Mouse (Mus musculus) spleen, adult 2 months (tissue): ENCODE data around the gene Clec14a. TPM values are rescaled to one million over a fixed set of nuclear protein-coding genes. Genes with fewer than 3 reads are reported as not detected.
"Not testable (repeated sequence)": the region's sequence is repeated elsewhere in the genome, so short reads cannot be mapped to it uniquely, and the experiment has no call there.

Source experiments
- DNase-seq, 2 experiments: peaks; one replicate each; pipeline versions ENCODE4 v3.0.0 to v3.0.0-alpha.2; 2012 to 2021; ENCODE audit warnings: low spot score in 2 of 2, low read depth in 1 of 2
- H3K27ac ChIP-seq: fragments of 200-500 bp; 2 replicates; pipeline ENCODE4 v1.5.1; 2012; ENCODE audit warnings: low read length, inconsistent platforms; ENCODE audit not compliant: insufficient read depth
- H3K27me3 ChIP-seq: fragments of 200-500 bp; 2 replicates; pipeline ENCODE4 v1.6.1; 2012; ENCODE audit warnings: mild to moderate bottlenecking, moderate library complexity, low read length, inconsistent platforms; ENCODE audit not compliant: control insufficient read depth, insufficient read depth
- H3K36me3 ChIP-seq: fragments of 200-500 bp; 2 replicates; pipeline ENCODE4 v1.6.1; 2012; ENCODE audit warnings: mild to moderate bottlenecking, low read length, inconsistent platforms; ENCODE audit not compliant: control insufficient read depth, insufficient read depth
- H3K4me1 ChIP-seq: fragments of 200-500 bp; 2 replicates; pipeline ENCODE4 v1.6.1; 2011; ENCODE audit warnings: inconsistent platforms; ENCODE audit not compliant: control insufficient read depth, insufficient read depth, insufficient read length
- H3K4me3 ChIP-seq: fragments of 200-500 bp; 2 replicates; pipeline ENCODE4 v1.5.1; 2011; ENCODE audit warnings: mild to moderate bottlenecking, inconsistent platforms; ENCODE audit not compliant: insufficient read depth, insufficient read length; ENCODE audit errors: extremely low read depth
- CTCF ChIP-seq: fragments of 200-500 bp; IDR thresholded peaks from 2 replicates; pipeline ENCODE4 v1.5.1; 2011; ENCODE audit warnings: mild to moderate bottlenecking, inconsistent platforms; ENCODE audit not compliant: insufficient read depth, insufficient read length, insufficient replicate concordance; ENCODE audit errors: extremely low read depth
- POLR2A ChIP-seq: fragments of 200-500 bp; IDR thresholded peaks from 2 replicates; pipeline ENCODE4 v1.6.1; 2011; ENCODE audit warnings: low read depth, low read length, inconsistent platforms
- WGBS: fragments of 180-500 bp; shearing (Covaris S2); methylation state at CpG from one replicate; pipeline ENCODE4 v1.1.7; 2018; 5-methylcytosine and 5-hydroxymethylcytosine counted together
- polyA plus RNA-seq: library from polyadenylated mRNA; depleted of rRNA; stranded (reverse); fragments of >200 nt; gene quantifications from 2 replicates; pipeline ENCODE4 v1.2.3, GENCODE M21; 2012; rRNA removed

Gene Clec14a
- polyA plus RNA-seq, result 2.3 and 2.6 TPM in 2 replicates

DNA sequence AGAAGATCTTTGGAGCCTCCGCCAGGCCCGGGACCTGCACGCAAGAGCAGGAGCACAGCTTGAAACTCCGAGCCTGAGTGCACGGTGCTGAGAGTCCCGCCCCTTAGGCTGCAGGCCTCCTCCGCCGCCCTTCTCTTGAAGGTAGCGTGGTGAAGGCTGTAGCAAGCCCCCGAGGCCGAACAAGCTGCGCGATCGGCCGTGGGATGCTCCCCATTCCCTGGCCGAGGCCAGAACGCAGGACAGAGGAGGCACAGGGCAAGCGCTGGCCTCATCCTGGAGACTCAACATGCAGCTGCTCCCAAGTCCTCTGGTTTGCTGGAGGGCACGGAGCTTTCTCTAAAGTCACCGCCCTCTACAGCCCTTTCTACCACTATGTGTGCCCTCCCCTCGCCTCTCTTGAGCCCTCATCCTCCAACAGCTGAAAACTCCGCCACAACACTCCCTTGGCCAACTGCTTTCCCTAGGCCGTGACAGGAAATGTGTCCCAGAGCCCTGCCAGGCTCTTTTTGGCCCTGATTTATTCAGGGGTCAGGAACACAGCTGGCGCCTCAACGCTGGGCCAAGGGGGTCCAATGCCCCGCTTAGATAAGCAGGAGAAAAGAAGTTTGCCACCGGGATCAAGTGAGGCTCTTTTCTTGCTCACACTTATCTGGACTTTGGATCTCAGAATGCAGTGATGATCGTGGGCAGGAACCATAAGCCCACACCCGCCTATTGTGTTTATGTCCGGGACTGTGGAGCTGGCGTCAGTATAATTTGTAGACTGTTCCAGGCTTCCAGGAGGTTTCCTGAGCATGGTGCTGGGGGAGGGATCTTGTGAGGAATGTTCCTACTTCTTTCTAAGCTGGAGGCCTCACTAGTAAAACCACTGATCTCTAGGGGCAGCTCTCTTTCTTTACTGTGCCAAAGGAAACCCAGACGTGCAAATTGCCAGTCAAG is at the start of gene Clec14a:
Gene Clec14a (minus strand): TSS at position 728 of the 939 bp plus-strand sequence.
- WGBS, result 27% methylated on average over 32 of the region's 32 CpGs

DNA sequence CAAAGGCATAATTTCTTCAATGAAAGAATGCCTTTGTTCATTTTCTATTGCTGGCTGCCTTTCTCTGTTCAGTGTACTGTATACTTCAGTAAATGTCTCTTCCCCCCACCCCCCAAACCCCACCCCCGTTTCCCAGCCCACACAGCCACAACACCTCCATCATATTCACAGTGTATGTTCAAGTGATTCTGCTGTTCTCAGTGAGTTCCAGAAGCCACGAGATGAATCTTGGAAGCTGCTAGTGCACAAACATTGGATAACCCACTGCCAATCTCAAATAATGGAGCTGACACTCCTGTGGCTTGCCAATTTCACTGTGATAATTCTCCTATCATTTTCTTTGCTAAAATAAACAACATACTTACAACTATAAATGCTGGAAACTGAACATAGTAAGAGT is 38.7 kb upstream of the Clec14a start:
- Histone ChIP-seq H3K4me1 (no peaks in the 10 kb centered on the region), H3K4me3 (no peak overlapping the region), H3K36me3 (no peaks in the 10 kb centered on the region), H3K27me3 (no peaks in the 10 kb centered on the region), H3K27ac (no peak overlapping the region)
- no peak for DNase-seq
- WGBS, result 66% methylated on average over 2 of the region's 2 CpGs
- TF ChIP-seq POLR2A (no peak), CTCF (no peak)

More for the DNA sequence above, at the start of gene Clec14a:
- peak in 1 of 2 experiments; percentile 2 for DNase-seq
- H3K36me3 ChIP-seq, result no peaks in the 10 kb centered on the region
- peak within 1 kb of the TSS; percentile 73 for H3K27ac ChIP-seq
- H3K4me3 ChIP-seq, result peak within 1 kb of the TSS; percentile 30; the same call in 1 of the 2 replicates
- no peak for TF ChIP-seq CTCF
- TF ChIP-seq POLR2A, result no peak
- no peaks in the 10 kb centered on the region for H3K27me3 ChIP-seq
- H3K4me1 ChIP-seq, result no peaks in the 10 kb centered on the region

DNA sequence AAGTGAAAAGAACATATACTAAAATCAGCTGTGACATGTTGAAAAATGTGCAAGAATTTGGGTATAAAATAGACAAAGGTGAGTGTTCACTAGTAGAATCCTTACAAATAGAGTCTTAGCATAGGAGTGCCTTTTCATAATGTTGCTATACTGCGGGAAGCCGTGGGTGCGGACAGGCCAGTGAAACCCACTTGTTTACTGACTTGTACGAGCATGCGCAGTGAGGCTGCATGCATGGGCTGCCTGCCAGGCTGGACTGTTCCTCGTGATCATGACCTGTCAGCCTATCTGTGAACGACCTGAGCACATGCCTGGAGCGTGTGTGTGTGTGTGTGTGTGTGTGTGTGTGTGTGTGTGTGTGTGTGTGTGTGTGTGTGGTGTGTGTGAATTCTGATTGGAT is 37.3 kb upstream of the Clec14a start:
- H3K4me1 ChIP-seq, DNase-seq, H3K36me3 ChIP-seq, H3K4me3 ChIP-seq, H3K27me3 ChIP-seq, H3K27ac ChIP-seq: not testable (repeated sequence)
- 62% methylated on average over 8 of the region's 8 CpGs for WGBS

DNA sequence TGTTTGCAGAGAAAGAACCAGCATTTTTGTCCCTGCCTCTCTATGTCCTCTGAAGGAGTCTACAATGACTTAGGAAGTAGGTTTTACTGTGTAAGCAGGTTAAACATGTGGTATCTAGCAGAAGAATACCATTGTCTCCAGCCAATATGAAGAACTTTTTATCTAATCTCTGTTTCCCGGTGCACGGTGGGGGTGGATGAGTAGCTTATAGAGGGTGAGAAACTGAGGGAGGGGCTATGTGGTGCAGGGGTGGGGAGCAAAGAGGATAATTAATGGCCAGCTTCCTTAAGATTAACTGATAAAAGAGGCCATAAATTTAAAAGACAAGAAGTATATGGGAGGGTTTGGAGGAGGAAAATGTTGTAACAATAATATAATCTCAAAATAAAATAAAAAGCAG is 36.5 kb upstream of the Clec14a start:
- WGBS, result 31% methylated on average over 2 of the region's 2 CpGs
- no peak overlapping the region for H3K27ac ChIP-seq
- no peaks in the 10 kb centered on the region for H3K36me3 ChIP-seq
- no peak for TF ChIP-seq CTCF
- no peak for TF ChIP-seq POLR2A
- H3K4me1 ChIP-seq, result no peaks in the 10 kb centered on the region
- DNase-seq, result no peak
- no peaks in the 10 kb centered on the region for H3K27me3 ChIP-seq
- H3K4me3 ChIP-seq, result no peak overlapping the region

DNA sequence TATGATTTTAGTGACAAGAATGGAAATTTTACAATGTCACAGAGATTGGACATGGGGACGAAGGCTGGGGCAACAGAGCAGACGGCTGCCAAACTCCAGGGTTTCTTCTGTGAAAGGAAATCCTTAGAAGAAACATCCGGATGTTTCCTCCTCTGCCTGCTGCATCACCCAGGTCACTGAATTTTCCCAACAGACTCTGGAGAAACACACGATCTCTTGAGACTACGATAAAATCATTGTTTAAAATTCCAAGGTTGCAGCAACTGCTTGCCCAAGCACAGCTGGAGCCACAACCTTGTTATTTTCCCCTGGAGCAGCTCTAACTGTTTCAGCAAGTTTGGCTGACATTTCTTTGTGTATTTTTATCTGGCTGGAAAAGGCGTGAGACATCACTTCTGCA is 27.9 kb upstream of the Clec14a start:
- 83% methylated on average over 6 of the region's 6 CpGs for WGBS
- Histone ChIP-seq H3K27ac (no peak overlapping the region), H3K36me3 (no peaks in the 10 kb centered on the region), H3K4me3 (no peak overlapping the region), H3K27me3 (no peaks in the 10 kb centered on the region), H3K4me1 (no peaks in the 10 kb centered on the region)
- no peak for TF ChIP-seq CTCF
- no peak for TF ChIP-seq POLR2A
- DNase-seq, result no peak

DNA sequence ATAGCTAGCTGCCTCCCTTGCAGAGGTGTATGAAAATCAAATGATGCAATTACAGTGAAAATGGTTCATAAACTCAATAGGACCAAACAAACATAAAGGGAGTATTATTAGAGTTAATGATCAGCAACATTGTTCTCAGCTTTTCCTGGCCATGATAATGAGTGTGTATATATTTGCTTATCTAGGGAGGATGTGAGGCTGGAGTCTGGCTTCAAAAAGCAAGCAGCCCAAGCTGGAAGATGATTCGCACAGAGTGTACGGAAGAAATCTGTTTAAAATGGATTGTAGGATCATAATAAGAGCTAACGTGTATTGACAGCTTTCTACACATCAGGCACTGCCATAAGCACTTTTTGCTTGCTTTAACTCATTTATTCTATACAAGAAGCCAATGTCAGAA is 16.8 kb upstream of the Clec14a start:
- TF ChIP-seq CTCF, result no peak
- TF ChIP-seq POLR2A, result no peak
- H3K4me3 ChIP-seq, result no peak overlapping the region
- no peaks in the 10 kb centered on the region for H3K27me3 ChIP-seq
- H3K27ac ChIP-seq, result no peak overlapping the region
- 91% methylated on average over 3 of the region's 3 CpGs for WGBS
- DNase-seq, result no peak
- H3K36me3 ChIP-seq, result no peaks in the 10 kb centered on the region
- H3K4me1 ChIP-seq, result no peaks in the 10 kb centered on the region

DNA sequence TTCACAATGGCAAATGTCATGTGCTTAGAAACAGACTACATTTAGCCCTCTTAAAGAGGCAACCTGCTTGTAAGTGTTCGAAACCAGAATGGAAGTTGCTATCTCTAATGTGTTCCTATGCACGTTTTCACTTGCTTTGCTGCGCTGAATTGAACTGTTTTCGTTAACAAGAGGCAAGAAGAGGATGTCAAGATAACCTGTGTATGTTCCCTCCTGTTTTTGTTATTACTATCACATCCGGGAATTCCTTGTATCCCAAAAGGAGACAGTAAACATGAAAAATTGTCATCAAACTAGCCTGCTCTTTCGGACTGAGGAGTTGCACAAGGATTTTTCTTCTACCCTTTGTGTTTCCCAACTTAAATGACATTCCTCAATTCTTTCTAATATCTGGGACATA is 1.4 kb upstream of the Clec14a start:
- H3K27me3 ChIP-seq, result no peaks in the 10 kb centered on the region
- no peak for TF ChIP-seq POLR2A
- TF ChIP-seq CTCF, result no peak
- 83% methylated on average over 6 of the region's 6 CpGs for WGBS

More for the DNA sequence above, 1.4 kb upstream of the Clec14a start:
- no peak overlapping the region; the same call in 1 of the 2 replicates for H3K4me3 ChIP-seq
- no peaks in the 10 kb centered on the region for H3K4me1 ChIP-seq
- DNase-seq, result no peak
- no peak overlapping the region for H3K27ac ChIP-seq
- no peaks in the 10 kb centered on the region for H3K36me3 ChIP-seq
